Mouse (Mus musculus): ENCODE data around the gene Tsen54. TPM values are rescaled to one million over a fixed set of nuclear protein-coding genes. Genes with fewer than 3 reads are reported as not detected.

The Tsen54 gene
- polyA plus RNA-seq, 1 experiment from 2014 or later: 37.7 TPM

GRCm38 (mm10) chr11:115810377-115810776 lies 4.1 kb upstream of the Tsen54 start:
- Histone ChIP-seq H3K4me1 (ENCODE audit: control insufficient read depth, insufficient read depth, low read length) (peaks cover 52% of the 10 kb centered on the region), H3K27ac (ENCODE audit: low read length) (peak overlapping the region; percentile 75), H3K4me2 (ENCODE audit: low read depth, low read length) (peak overlapping the region; percentile 90), H3K4me3 (ENCODE audit: low read length) (peak overlapping the region; percentile 97), H3K36me3 (ENCODE audit: control insufficient read depth, insufficient read depth, low read length) (peaks cover 7% of the 10 kb centered on the region; the same call in 1 of the 2 replicates), H3K9ac (ENCODE audit: low read depth, low read length) (peak overlapping the region; percentile 95), H3K27me3 (replicated peaks; ENCODE audit: control insufficient read depth, insufficient read depth, low read length) (no peaks in the 10 kb centered on the region), H3K9me3 (ENCODE audit: control insufficient read depth, low read length) (no peaks in the 10 kb centered on the region)
- no peak for ATAC-seq
- 59% methylated on average over 14 of the region's 14 CpGs for WGBS

DNA sequence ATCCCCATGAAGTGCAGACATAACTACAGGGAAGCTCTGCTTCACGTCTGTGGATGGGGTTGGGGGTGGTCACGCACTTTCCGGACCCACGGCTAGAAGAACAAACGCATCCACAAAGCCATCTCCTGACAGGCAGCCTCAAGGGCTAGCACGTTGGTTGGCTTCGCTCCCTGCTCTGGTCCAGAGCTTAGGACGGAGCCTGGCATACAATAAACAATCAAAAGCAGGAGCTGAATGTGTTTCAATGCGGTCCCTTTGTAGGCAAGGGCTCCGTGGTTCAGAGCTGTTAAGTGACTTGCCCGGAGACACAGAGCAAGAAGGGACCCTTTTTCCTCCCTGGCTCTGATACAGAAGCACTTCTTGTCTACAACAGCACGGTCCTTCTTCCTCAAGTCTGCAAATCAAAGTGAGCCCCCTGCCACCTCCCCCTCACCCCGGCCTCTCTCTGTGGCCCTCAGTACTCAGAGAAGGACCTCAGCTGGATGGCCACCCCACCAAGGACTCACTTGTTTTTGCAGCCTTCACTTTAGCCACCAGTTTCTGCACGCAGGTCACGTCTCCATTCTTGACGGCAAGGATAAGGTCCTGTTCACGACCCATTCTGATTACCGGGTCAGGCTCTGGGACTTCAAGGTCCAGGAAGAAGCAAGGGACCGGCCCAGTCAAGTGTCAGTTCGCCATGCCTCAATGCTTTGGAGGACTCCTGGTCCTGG lies 3.0 kb upstream of the Tsen54 start:
- H3K4me2 ChIP-seq (ENCODE audit: low read depth, low read length): peak overlapping the region; percentile 90
- no peaks in the 10 kb centered on the region for H3K27me3 ChIP-seq (replicated peaks; ENCODE audit: control insufficient read depth, insufficient read depth, low read length)
- WGBS: 72% methylated on average over 20 of the region's 20 CpGs
- peaks cover 4% of the 10 kb centered on the region; the same call in 1 of the 2 replicates for H3K36me3 ChIP-seq (ENCODE audit: control insufficient read depth, insufficient read depth, low read length)
- no peak for ATAC-seq
- peaks cover 61% of the 10 kb centered on the region for H3K4me1 ChIP-seq (ENCODE audit: control insufficient read depth, insufficient read depth, low read length)
- H3K4me3 ChIP-seq (ENCODE audit: low read length): peak overlapping the region; percentile 97
- peak overlapping the region; percentile 95 for H3K9ac ChIP-seq (ENCODE audit: low read depth, low read length)
- no peak overlapping the region for H3K27ac ChIP-seq (ENCODE audit: low read length)
- H3K9me3 ChIP-seq (ENCODE audit: control insufficient read depth, low read length): no peaks in the 10 kb centered on the region

DNA sequence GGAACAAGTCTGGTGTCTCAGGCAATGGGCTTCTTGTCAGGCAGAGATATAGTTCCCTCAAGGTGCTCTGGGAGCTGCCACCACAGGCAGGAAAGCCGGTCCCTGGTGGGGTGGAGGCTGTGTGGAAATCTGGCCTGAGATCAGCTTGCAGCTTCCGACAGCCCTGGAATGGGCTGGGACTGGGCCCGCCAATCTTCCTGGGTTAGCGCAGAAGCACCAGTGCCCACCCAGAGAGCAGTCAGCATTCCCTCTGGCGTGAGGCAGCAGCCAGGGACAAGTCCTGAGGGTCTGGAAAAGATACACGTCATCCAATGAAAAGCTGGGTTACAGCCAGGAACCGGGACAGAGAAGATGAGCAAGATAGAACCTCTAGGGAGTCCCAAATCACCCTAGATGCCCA lies 2.4 kb upstream of the Tsen54 start:
- ATAC-seq: no peak
- WGBS: 38% methylated on average over 7 of the region's 7 CpGs
- no peaks in the 10 kb centered on the region for H3K9me3 ChIP-seq (ENCODE audit: control insufficient read depth, low read length)
- H3K4me3 ChIP-seq (ENCODE audit: low read length): peak overlapping the region; percentile 97
- H3K4me1 ChIP-seq (ENCODE audit: control insufficient read depth, insufficient read depth, low read length): peaks cover 61% of the 10 kb centered on the region
- H3K27ac ChIP-seq (ENCODE audit: low read length): no peak overlapping the region
- H3K36me3 ChIP-seq (ENCODE audit: control insufficient read depth, insufficient read depth, low read length): no peaks in the 10 kb centered on the region; the same call in 1 of the 2 replicates
- H3K9ac ChIP-seq (ENCODE audit: low read depth, low read length): peak overlapping the region; percentile 95
- H3K4me2 ChIP-seq (ENCODE audit: low read depth, low read length): peak overlapping the region; percentile 90
- no peaks in the 10 kb centered on the region for H3K27me3 ChIP-seq (replicated peaks; ENCODE audit: control insufficient read depth, insufficient read depth, low read length)

GRCm38 (mm10) chr11:115812533-115813420 lies 1.7 kb upstream of the Tsen54 start:
- ATAC-seq: no peak; the same call in 1 of the 2 replicates

GRCm38 (mm10) chr11:115813507-115814296 lies 822 bp upstream of the Tsen54 start, which contains the start of gene Caskin2:
Caskin2 (minus strand) TSS chr11:115813639.
- peak within 1 kb of the TSS; percentile 90 for H3K4me2 ChIP-seq (ENCODE audit: low read depth, low read length)
- H3K27ac ChIP-seq (ENCODE audit: low read length): peak within 1 kb of the TSS; percentile 83
- no peaks in the 10 kb centered on the region for H3K36me3 ChIP-seq (ENCODE audit: control insufficient read depth, insufficient read depth, low read length)
- H3K9me3 ChIP-seq (ENCODE audit: control insufficient read depth, low read length): no peaks in the 10 kb centered on the region
- peaks cover 53% of the 10 kb centered on the region for H3K4me1 ChIP-seq (ENCODE audit: control insufficient read depth, insufficient read depth, low read length)
- peak; percentile 90 for ATAC-seq
- no peaks in the 10 kb centered on the region for H3K27me3 ChIP-seq (replicated peaks; ENCODE audit: control insufficient read depth, insufficient read depth, low read length)
- H3K9ac ChIP-seq (ENCODE audit: low read depth, low read length): peak within 1 kb of the TSS; percentile 95
- peak within 1 kb of the TSS; percentile 97 for H3K4me3 ChIP-seq (ENCODE audit: low read length)
- under 1% methylated on average over 42 of the region's 44 CpGs for WGBS

More at GRCm38 (mm10) chr11:115812533-115813420, 1.7 kb upstream of the Tsen54 start:
- H3K4me2 ChIP-seq (ENCODE audit: low read depth, low read length): peak overlapping the region; percentile 90
- peak overlapping the region; percentile 97 for H3K4me3 ChIP-seq (ENCODE audit: low read length)
- H3K27ac ChIP-seq (ENCODE audit: low read length): peak overlapping the region; percentile 83
- peak overlapping the region; percentile 95 for H3K9ac ChIP-seq (ENCODE audit: low read depth, low read length)
- peaks cover 61% of the 10 kb centered on the region for H3K4me1 ChIP-seq (ENCODE audit: control insufficient read depth, insufficient read depth, low read length)
- H3K27me3 ChIP-seq (replicated peaks; ENCODE audit: control insufficient read depth, insufficient read depth, low read length): no peaks in the 10 kb centered on the region
- no peaks in the 10 kb centered on the region for H3K36me3 ChIP-seq (ENCODE audit: control insufficient read depth, insufficient read depth, low read length)
- no peaks in the 10 kb centered on the region for H3K9me3 ChIP-seq (ENCODE audit: control insufficient read depth, low read length)
- WGBS: 4% methylated on average over 28 of the region's 28 CpGs

- no peak for ATAC-seq
- Histone ChIP-seq H3K4me3 (ENCODE audit: low read length) (no peak overlapping the region), H3K27me3 (replicated peaks; ENCODE audit: control insufficient read depth, insufficient read depth, low read length) (no peaks in the 10 kb centered on the region), H3K9ac (ENCODE audit: low read depth, low read length) (no peak overlapping the region), H3K36me3 (ENCODE audit: control insufficient read depth, insufficient read depth, low read length) (peaks cover 5% of the 10 kb centered on the region), H3K4me1 (ENCODE audit: control insufficient read depth, insufficient read depth, low read length) (peaks cover 20% of the 10 kb centered on the region), H3K4me2 (ENCODE audit: low read depth, low read length) (no peak overlapping the region), H3K9me3 (ENCODE audit: control insufficient read depth, low read length) (no peaks in the 10 kb centered on the region), H3K27ac (ENCODE audit: low read length) (no peak overlapping the region)
- 85% methylated on average over 5 of the region's 5 CpGs for WGBS
Measured at GRCm38 (mm10) chr11:115817331-115817730, 2.8 kb downstream of the Tsen54 start.

DNA sequence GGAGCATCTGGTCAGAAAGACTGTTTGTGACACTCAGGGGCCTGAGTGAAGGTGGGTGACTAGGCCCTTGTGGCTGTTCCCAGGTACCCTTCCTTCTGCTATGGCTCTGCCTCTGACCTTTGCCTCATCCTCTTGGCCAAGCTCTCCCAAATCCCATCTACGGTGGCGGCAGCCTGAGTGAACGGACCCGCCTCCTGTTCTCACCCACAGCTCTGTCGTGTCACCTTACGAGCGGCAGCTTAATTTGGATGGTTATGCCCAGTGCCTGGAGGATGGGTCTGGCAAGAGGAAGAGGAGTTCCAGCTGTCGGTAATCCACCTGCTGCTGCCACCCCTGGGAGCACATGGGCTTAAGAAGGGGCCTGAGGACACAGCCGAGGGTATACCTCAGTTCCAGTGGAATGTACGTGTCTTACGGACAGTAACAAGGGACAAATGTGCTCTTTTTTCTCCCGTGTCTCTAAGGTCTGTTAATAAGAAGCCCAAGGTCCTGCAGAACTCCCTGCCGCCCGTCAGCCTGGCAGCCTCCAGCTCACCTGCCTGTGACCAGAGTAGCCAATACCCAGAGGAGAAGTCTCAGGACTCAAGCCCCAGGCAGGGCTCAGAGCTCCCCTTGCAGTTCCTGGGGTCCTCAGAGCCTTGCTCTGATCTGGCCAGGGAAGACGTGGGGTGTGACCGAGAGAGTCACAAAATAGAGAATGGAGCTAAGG lies 5.5 kb downstream of the Tsen54 start:
- no peak overlapping the region for H3K9ac ChIP-seq (ENCODE audit: low read depth, low read length)
- peaks cover 16% of the 10 kb centered on the region for H3K4me1 ChIP-seq (ENCODE audit: control insufficient read depth, insufficient read depth, low read length)
- 83% methylated on average over 16 of the region's 16 CpGs for WGBS
- no peak for ATAC-seq
- H3K36me3 ChIP-seq (ENCODE audit: control insufficient read depth, insufficient read depth, low read length): peaks cover 10% of the 10 kb centered on the region
- no peak overlapping the region for H3K27ac ChIP-seq (ENCODE audit: low read length)
- H3K9me3 ChIP-seq (ENCODE audit: control insufficient read depth, low read length): no peaks in the 10 kb centered on the region
- H3K27me3 ChIP-seq (replicated peaks; ENCODE audit: control insufficient read depth, insufficient read depth, low read length): no peaks in the 10 kb centered on the region
- no peak overlapping the region for H3K4me3 ChIP-seq (ENCODE audit: low read length)
- H3K4me2 ChIP-seq (ENCODE audit: low read depth, low read length): no peak overlapping the region

DNA sequence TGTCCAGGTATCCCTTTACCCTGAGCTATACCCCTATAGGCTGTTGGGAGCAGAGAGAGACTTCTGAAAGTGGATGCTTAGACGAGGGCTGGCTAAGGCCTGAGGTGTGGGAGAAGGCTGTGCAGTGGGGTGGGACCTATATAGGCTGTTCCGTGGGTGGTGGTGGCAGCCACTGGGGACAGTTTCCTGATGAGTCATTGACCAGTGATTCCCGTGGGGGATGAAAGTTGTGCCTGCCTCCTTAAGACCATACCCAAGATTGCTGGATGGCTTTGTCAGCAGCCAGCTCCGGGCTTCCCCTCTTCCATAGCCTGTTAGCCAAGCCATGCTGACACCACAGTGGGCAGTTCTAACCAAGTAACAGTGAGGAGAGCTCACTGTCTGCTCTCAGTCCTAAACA lies 6.5 kb downstream of the Tsen54 start:
- WGBS: 69% methylated on average over 4 of the region's 4 CpGs
- no peak overlapping the region for H3K4me3 ChIP-seq (ENCODE audit: low read length)
- ATAC-seq: no peak

More for the DNA sequence above, 6.5 kb downstream of the Tsen54 start:
- Histone ChIP-seq H3K9ac (ENCODE audit: low read depth, low read length) (no peak overlapping the region), H3K9me3 (ENCODE audit: control insufficient read depth, low read length) (no peaks in the 10 kb centered on the region), H3K27me3 (replicated peaks; ENCODE audit: control insufficient read depth, insufficient read depth, low read length) (no peaks in the 10 kb centered on the region), H3K4me1 (ENCODE audit: control insufficient read depth, insufficient read depth, low read length) (peaks cover 7% of the 10 kb centered on the region), H3K4me2 (ENCODE audit: low read depth, low read length) (no peak overlapping the region), H3K27ac (ENCODE audit: low read length) (no peak overlapping the region), H3K36me3 (ENCODE audit: control insufficient read depth, insufficient read depth, low read length) (peaks cover 10% of the 10 kb centered on the region)

Measured in intestine, embryonic 16.5 days (tissue).